Mouse (Mus musculus): Measurements from ENCODE around the gene Rbm33. TPM values are rescaled to one million over a fixed set of nuclear protein-coding genes. Genes with fewer than 3 reads are reported as not detected.

The Rbm33 gene
- total RNA-seq (2012; rRNA removed) = 21.2 and 27.7 TPM in 2 replicates

GRCm38 (mm10) chr5:28316722-28317245, at the start of gene Rbm33:
Gene Rbm33, plus strand, starts transcription at chr5:28317121.
- in situ Hi-C loops (cut with MboI; ENCODE audit: low sequenced_read_pairs in 2 of 2, unreplicated experiment in 2 of 2) = no loop called here
- Histone ChIP-seq H3K36me3 (ENCODE audit: control insufficient read depth, insufficient read depth, low read length, poor library complexity, severe bottlenecking) (no peaks in the 10 kb centered on the region), H3K4me3 (ENCODE audit: insufficient read depth in 1 of 2, low read depth in 1 of 2, low read length in 2 of 2, poor library complexity in 1 of 2, severe bottlenecking in 1 of 2) (peak within 1 kb of the TSS; percentile 83 to 97), H3K9me3 (ENCODE audit: control insufficient read depth, insufficient read depth, low read depth, low read length) (no peaks in the 10 kb centered on the region), H3K4me1 (ENCODE audit: control insufficient read depth in 2 of 2, insufficient read depth in 2 of 2, low read length in 2 of 2, poor library complexity in 1 of 2) (peaks cover 2 to 4% of the 10 kb centered on the region in 2 experiments; a peak in 2 of 4 replicates), H3K9ac (ENCODE audit: insufficient read depth, low read depth, low read length, poor library complexity, severe bottlenecking) (peak within 1 kb of the TSS; percentile 96), H3K27ac (ENCODE audit: insufficient read depth, low read depth, low read length, poor library complexity, severe bottlenecking) (peak within 1 kb of the TSS; percentile 90)
- peak; percentile 81 for DNase-seq (ENCODE audit: low read depth, low spot score)
- TF ChIP-seq ZC3H11A (IDR thresholded peaks at IDR 0.05; ENCODE audit: borderline replicate concordance, low read depth, low read length) (no peak), CHD2 (IDR thresholded peaks at IDR 0.05; ENCODE audit: low read depth, low read length) (no peak), MAFK (IDR thresholded peaks at IDR 0.05; ENCODE audit: insufficient read depth, low read depth, low read length) (no peak), HCFC1 (IDR thresholded peaks at IDR 0.05; ENCODE audit: borderline replicate concordance, insufficient read depth, low read length) (0 out of 2 replicates have a peak, but pooled peaks have one; percentile 41)

- Histone ChIP-seq H3K9me3 (ENCODE audit: control insufficient read depth, insufficient read depth, low read depth, low read length) (no peaks in the 10 kb centered on the region), H3K36me3 (ENCODE audit: control insufficient read depth, insufficient read depth, low read length, poor library complexity, severe bottlenecking) (no peaks in the 10 kb centered on the region), H3K9ac (ENCODE audit: insufficient read depth, low read depth, low read length, poor library complexity, severe bottlenecking) (no peak overlapping the region), H3K4me3 (ENCODE audit: insufficient read depth in 1 of 2, low read depth in 1 of 2, low read length in 2 of 2, poor library complexity in 1 of 2, severe bottlenecking in 1 of 2) (no peak overlapping the region), H3K4me1 (ENCODE audit: control insufficient read depth in 2 of 2, insufficient read depth in 2 of 2, low read length in 2 of 2, poor library complexity in 1 of 2) (peaks cover 0 to 3% of the 10 kb centered on the region in 2 experiments; a peak in 1 of 4 replicates), H3K27ac (ENCODE audit: insufficient read depth, low read depth, low read length, poor library complexity, severe bottlenecking) (no peak overlapping the region)
- in situ Hi-C loops (cut with MboI; ENCODE audit: low sequenced_read_pairs in 2 of 2, unreplicated experiment in 2 of 2) = no loop called here
- no peak for TF ChIP-seq ZC3H11A (IDR thresholded peaks at IDR 0.05; ENCODE audit: borderline replicate concordance, low read depth, low read length)
- no peak for TF ChIP-seq MAFK (IDR thresholded peaks at IDR 0.05; ENCODE audit: insufficient read depth, low read depth, low read length)
- TF ChIP-seq ZNF384 (IDR thresholded peaks at IDR 0.05; ENCODE audit: low read depth, low read length) = no peak
- no peak for TF ChIP-seq HCFC1 (IDR thresholded peaks at IDR 0.05; ENCODE audit: borderline replicate concordance, insufficient read depth, low read length)
- TF ChIP-seq CHD2 (IDR thresholded peaks at IDR 0.05; ENCODE audit: low read depth, low read length) = no peak
- no peak for DNase-seq (ENCODE audit: low read depth, low spot score)
Measured at GRCm38 (mm10) chr5:28267576-28267975, 49.3 kb upstream of the Rbm33 start.

- Histone ChIP-seq H3K9ac (ENCODE audit: insufficient read depth, low read depth, low read length, poor library complexity, severe bottlenecking) (no peak overlapping the region), H3K9me3 (ENCODE audit: control insufficient read depth, insufficient read depth, low read depth, low read length) (no peaks in the 10 kb centered on the region), H3K27ac (ENCODE audit: insufficient read depth, low read depth, low read length, poor library complexity, severe bottlenecking) (no peak overlapping the region), H3K36me3 (ENCODE audit: control insufficient read depth, insufficient read depth, low read length, poor library complexity, severe bottlenecking) (no peaks in the 10 kb centered on the region), H3K4me3 (ENCODE audit: insufficient read depth in 1 of 2, low read depth in 1 of 2, low read length in 2 of 2, poor library complexity in 1 of 2, severe bottlenecking in 1 of 2) (0 out of 4 replicates have a peak overlapping the region, but pooled peaks of 1 of the 2 experiments have one; percentile 5), H3K4me1 (ENCODE audit: control insufficient read depth in 2 of 2, insufficient read depth in 2 of 2, low read length in 2 of 2, poor library complexity in 1 of 2) (peaks cover 0 to 3% of the 10 kb centered on the region in 2 experiments; a peak in 1 of 4 replicates)
- in situ Hi-C loops (cut with MboI; ENCODE audit: low sequenced_read_pairs in 2 of 2, unreplicated experiment in 2 of 2) = no loop called here
- DNase-seq (ENCODE audit: low read depth, low spot score) = no peak
- TF ChIP-seq CHD2 (IDR thresholded peaks at IDR 0.05; ENCODE audit: low read depth, low read length) = no peak
- no peak for TF ChIP-seq HCFC1 (IDR thresholded peaks at IDR 0.05; ENCODE audit: borderline replicate concordance, insufficient read depth, low read length)
- no peak for TF ChIP-seq MAFK (IDR thresholded peaks at IDR 0.05; ENCODE audit: insufficient read depth, low read depth, low read length)
- no peak for TF ChIP-seq ZNF384 (IDR thresholded peaks at IDR 0.05; ENCODE audit: low read depth, low read length)
- no peak for TF ChIP-seq ZC3H11A (IDR thresholded peaks at IDR 0.05; ENCODE audit: borderline replicate concordance, low read depth, low read length)
Measured at GRCm38 (mm10) chr5:28269469-28269991, 47.4 kb upstream of the Rbm33 start.

GRCm38 (mm10) chr5:28272836-28273235, 44.1 kb upstream of the Rbm33 start:
- H3K4me3 ChIP-seq (ENCODE audit: insufficient read depth in 1 of 2, low read depth in 1 of 2, low read length in 2 of 2, poor library complexity in 1 of 2, severe bottlenecking in 1 of 2) = no peak overlapping the region
- H3K36me3 ChIP-seq (ENCODE audit: control insufficient read depth, insufficient read depth, low read length, poor library complexity, severe bottlenecking) = no peaks in the 10 kb centered on the region
- H3K9ac ChIP-seq (ENCODE audit: insufficient read depth, low read depth, low read length, poor library complexity, severe bottlenecking) = no peak overlapping the region
- DNase-seq (ENCODE audit: low read depth, low spot score) = no peak
- in situ Hi-C loops (cut with MboI; ENCODE audit: low sequenced_read_pairs in 2 of 2, unreplicated experiment in 2 of 2) = no loop called here
- no peaks in the 10 kb centered on the region for H3K9me3 ChIP-seq (ENCODE audit: control insufficient read depth, insufficient read depth, low read depth, low read length)
- H3K27ac ChIP-seq (ENCODE audit: insufficient read depth, low read depth, low read length, poor library complexity, severe bottlenecking) = no peak overlapping the region
- peaks cover 0 to 3% of the 10 kb centered on the region in 2 experiments; a peak in 1 of 4 replicates for H3K4me1 ChIP-seq (ENCODE audit: control insufficient read depth in 2 of 2, insufficient read depth in 2 of 2, low read length in 2 of 2, poor library complexity in 1 of 2)
- TF ChIP-seq ZC3H11A (IDR thresholded peaks at IDR 0.05; ENCODE audit: borderline replicate concordance, low read depth, low read length) (no peak), ZNF384 (IDR thresholded peaks at IDR 0.05; ENCODE audit: low read depth, low read length) (no peak), HCFC1 (IDR thresholded peaks at IDR 0.05; ENCODE audit: borderline replicate concordance, insufficient read depth, low read length) (no peak), MAFK (IDR thresholded peaks at IDR 0.05; ENCODE audit: insufficient read depth, low read depth, low read length) (no peak), CHD2 (IDR thresholded peaks at IDR 0.05; ENCODE audit: low read depth, low read length) (no peak)
